Mouse (Mus musculus): Measurements from ENCODE around the gene Nav1. TPM values are rescaled to one million over a fixed set of nuclear protein-coding genes. Genes with fewer than 3 reads are reported as not detected.
"Not testable (repeated sequence)": the region's sequence is repeated elsewhere in the genome, so short reads cannot be mapped to it uniquely, and the experiment has no call there.

Nav1 gene
- polyA plus RNA-seq, 1 experiment = 16.3 TPM

DNA sequence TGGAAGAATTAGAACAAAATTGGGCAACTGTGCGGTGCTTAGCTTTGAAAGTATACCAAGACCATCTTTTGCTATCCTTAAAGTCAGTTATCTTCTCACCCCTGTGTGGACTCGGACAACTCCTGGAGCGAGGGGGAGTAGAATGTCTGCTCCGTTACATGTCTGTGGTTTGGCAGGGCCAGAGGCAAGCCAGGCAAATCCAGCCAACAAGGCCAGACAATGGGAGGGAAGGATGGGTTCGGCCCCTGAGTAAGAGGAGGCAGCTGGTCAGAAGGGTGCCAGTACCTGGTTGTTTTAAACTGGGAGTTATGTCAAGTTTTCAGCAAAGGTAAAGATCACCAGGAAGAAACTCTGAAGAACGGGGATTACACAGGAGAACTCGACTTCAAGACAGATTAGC lies 121.9 kb downstream of the Nav1 start:
- Histone ChIP-seq H3K27me3 (ENCODE audit: control insufficient read depth, insufficient read depth, low read length) (no peaks in the 10 kb centered on the region), H3K4me1 (ENCODE audit: control insufficient read depth, insufficient read depth, insufficient read length) (no peaks in the 10 kb centered on the region), H3K36me3 (ENCODE audit: control insufficient read depth, insufficient read depth, low read length) (no peaks in the 10 kb centered on the region), H3K4me3 (ENCODE audit: extremely low read depth, insufficient read depth, insufficient read length) (no peak overlapping the region), H3K27ac (ENCODE audit: insufficient read depth, low read length) (no peak overlapping the region)
- 90% methylated on average over 7 of the region's 7 CpGs for WGBS
- TF ChIP-seq CTCF (IDR thresholded peaks at IDR 0.05; ENCODE audit: extremely low read depth, insufficient read depth, insufficient read length, insufficient replicate concordance) = no peak
- TF ChIP-seq POLR2A (IDR thresholded peaks at IDR 0.05; ENCODE audit: low read depth, low read length) = no peak
- no peak for DNase-seq (ENCODE audit: low read depth in 1 of 2, low spot score in 2 of 2)

DNA sequence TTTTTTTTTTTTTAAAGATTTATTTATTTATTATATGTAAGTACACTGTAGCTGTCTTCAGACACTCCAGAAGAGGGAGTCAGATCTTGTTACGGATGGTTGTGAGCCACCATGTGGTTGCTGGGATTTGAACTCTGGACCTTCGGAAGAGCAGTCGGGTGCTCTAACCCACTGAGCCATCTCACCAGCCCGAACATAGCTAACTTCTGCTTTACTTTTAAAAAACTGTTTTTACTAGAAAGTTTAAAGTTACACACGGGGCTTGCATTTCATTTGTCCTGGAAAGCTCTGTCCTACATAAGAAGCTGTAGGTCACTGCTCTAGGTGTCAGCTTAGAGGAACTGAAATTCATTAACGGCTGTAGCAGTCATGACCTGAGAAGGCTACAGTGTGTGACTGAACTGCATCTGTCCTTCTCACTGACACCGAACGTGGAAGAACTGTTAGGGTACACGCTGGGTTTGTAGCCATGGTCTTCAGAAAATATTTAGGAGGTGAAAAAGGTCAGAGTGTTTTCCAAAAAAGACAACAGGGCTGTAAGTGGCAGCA lies 122.5 kb downstream of the Nav1 start:
- H3K36me3 ChIP-seq (ENCODE audit: control insufficient read depth, insufficient read depth, low read length); H3K4me3 ChIP-seq (ENCODE audit: extremely low read depth, insufficient read depth, insufficient read length); H3K27me3 ChIP-seq (ENCODE audit: control insufficient read depth, insufficient read depth, low read length); H3K4me1 ChIP-seq (ENCODE audit: control insufficient read depth, insufficient read depth, insufficient read length); DNase-seq (ENCODE audit: low read depth in 1 of 2, low spot score in 2 of 2); H3K27ac ChIP-seq (ENCODE audit: insufficient read depth, low read length): not testable (repeated sequence)
- WGBS = 82% methylated on average over 9 of the region's 9 CpGs

DNA sequence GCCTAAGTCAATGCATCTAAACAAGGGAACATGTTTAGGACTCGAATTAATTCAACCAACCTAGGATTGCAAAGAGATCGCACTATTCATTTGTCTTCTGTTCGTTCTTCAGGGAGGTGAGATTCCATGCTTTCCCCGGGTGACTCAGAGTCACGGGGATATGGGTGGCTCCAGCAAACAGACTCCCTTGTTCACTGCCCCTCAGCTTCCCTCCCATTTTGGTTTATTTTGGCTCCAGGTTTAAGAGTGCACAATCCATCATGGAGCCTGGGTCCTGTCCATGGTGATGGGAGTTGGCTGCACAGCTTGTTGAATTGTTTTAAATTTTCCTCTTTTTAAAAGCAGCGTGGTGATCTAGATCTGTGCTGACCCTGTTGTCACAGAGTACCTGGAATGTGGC lies 123.1 kb downstream of the Nav1 start:
- Histone ChIP-seq H3K27me3 (ENCODE audit: control insufficient read depth, insufficient read depth, low read length) (no peaks in the 10 kb centered on the region), H3K4me1 (ENCODE audit: control insufficient read depth, insufficient read depth, insufficient read length) (no peaks in the 10 kb centered on the region), H3K4me3 (ENCODE audit: extremely low read depth, insufficient read depth, insufficient read length) (no peak overlapping the region), H3K27ac (ENCODE audit: insufficient read depth, low read length) (no peak overlapping the region), H3K36me3 (ENCODE audit: control insufficient read depth, insufficient read depth, low read length) (no peaks in the 10 kb centered on the region)
- TF ChIP-seq CTCF (IDR thresholded peaks at IDR 0.05; ENCODE audit: extremely low read depth, insufficient read depth, insufficient read length, insufficient replicate concordance) = no peak
- WGBS = 91% methylated on average over 6 of the region's 6 CpGs
- DNase-seq (ENCODE audit: low read depth in 1 of 2, low spot score in 2 of 2) = no peak

DNA sequence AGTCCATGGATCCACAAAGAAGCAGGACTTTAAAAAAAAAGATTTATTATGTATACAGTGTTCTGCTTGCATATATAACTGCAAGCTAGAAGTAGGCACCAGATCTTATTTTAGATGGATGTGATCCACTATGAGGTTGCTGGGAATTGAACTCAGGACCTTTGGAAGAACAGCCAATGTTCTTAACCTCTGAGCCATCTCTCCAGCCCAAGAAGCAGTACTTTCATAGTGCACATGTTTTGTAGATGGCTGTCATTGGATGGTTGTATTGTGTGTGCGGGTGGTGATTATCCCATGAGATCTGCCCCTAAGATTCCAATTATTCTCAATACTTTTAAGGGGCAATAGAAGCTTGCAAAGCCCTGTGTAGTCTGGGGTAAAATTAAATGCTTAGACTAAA lies 124.4 kb downstream of the Nav1 start:
- no peak overlapping the region for H3K27ac ChIP-seq (ENCODE audit: insufficient read depth, low read length)
- no peak overlapping the region for H3K4me3 ChIP-seq (ENCODE audit: extremely low read depth, insufficient read depth, insufficient read length)
- no peaks in the 10 kb centered on the region for H3K36me3 ChIP-seq (ENCODE audit: control insufficient read depth, insufficient read depth, low read length)
- 97% methylated on average over 1 of the region's 1 CpGs for WGBS
- H3K27me3 ChIP-seq (ENCODE audit: control insufficient read depth, insufficient read depth, low read length) = no peaks in the 10 kb centered on the region
- no peaks in the 10 kb centered on the region for H3K4me1 ChIP-seq (ENCODE audit: control insufficient read depth, insufficient read depth, insufficient read length)
- no peak for TF ChIP-seq CTCF (IDR thresholded peaks at IDR 0.05; ENCODE audit: extremely low read depth, insufficient read depth, insufficient read length, insufficient replicate concordance)
- no peak for TF ChIP-seq POLR2A (IDR thresholded peaks at IDR 0.05; ENCODE audit: low read depth, low read length)
- DNase-seq (ENCODE audit: low read depth in 1 of 2, low spot score in 2 of 2) = no peak

DNA sequence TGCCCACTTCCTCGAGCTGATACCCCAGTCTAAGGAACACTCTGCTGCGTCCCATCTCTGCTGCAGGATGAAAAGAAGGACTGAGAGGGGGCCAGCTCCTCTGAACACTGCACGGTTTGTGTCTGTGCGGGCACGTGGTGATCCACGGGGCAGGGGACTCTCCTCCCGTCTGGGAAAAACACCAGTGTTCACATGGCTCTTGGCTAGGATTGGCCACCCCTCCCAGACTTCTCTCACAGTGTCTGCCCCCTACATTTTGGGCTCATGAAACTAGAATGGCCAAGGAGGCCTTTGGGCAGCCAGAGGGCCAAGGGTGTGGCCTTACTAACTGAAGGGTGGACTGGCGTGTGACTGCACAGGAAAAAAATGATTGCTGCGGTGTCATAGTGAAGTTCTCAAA lies 125.4 kb downstream of the Nav1 start:
- DNase-seq (ENCODE audit: low read depth in 1 of 2, low spot score in 2 of 2) = no peak
- Histone ChIP-seq H3K27ac (ENCODE audit: insufficient read depth, low read length) (no peak overlapping the region), H3K4me3 (ENCODE audit: extremely low read depth, insufficient read depth, insufficient read length) (no peak overlapping the region), H3K36me3 (ENCODE audit: control insufficient read depth, insufficient read depth, low read length) (no peaks in the 10 kb centered on the region), H3K4me1 (ENCODE audit: control insufficient read depth, insufficient read depth, insufficient read length) (no peaks in the 10 kb centered on the region), H3K27me3 (ENCODE audit: control insufficient read depth, insufficient read depth, low read length) (no peaks in the 10 kb centered on the region)
- whole genome bisulfite sequencing = 90% methylated on average over 9 of the region's 9 CpGs
- TF ChIP-seq POLR2A (IDR thresholded peaks at IDR 0.05; ENCODE audit: low read depth, low read length) (no peak), CTCF (IDR thresholded peaks at IDR 0.05; ENCODE audit: extremely low read depth, insufficient read depth, insufficient read length, insufficient replicate concordance) (no peak)

DNA sequence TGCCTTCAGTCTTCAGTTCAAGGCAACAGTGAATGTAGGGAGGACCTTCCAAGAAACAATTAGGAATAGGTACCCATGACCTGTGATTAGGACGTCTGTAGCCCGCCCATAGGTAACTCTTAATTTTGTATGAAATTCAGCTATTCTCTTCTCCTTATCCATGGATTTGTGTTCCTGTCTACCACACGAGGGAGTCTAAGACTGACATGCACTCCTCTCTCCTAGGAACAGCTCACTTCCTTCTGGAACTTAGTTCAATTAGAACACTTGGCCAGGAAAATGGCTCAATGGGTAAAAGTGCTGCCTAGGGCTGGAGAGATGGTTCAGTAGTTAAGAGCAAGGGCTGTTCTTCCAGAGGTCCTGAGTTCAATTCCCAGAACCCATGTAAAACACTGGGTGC lies 126.3 kb downstream of the Nav1 start:
- Histone ChIP-seq H3K36me3 (ENCODE audit: control insufficient read depth, insufficient read depth, low read length) (no peaks in the 10 kb centered on the region), H3K27ac (ENCODE audit: insufficient read depth, low read length) (no peak overlapping the region), H3K4me1 (ENCODE audit: control insufficient read depth, insufficient read depth, insufficient read length) (no peaks in the 10 kb centered on the region), H3K4me3 (ENCODE audit: extremely low read depth, insufficient read depth, insufficient read length) (no peak overlapping the region), H3K27me3 (ENCODE audit: control insufficient read depth, insufficient read depth, low read length) (no peaks in the 10 kb centered on the region)
- TF ChIP-seq CTCF (IDR thresholded peaks at IDR 0.05; ENCODE audit: extremely low read depth, insufficient read depth, insufficient read length, insufficient replicate concordance) (no peak), POLR2A (IDR thresholded peaks at IDR 0.05; ENCODE audit: low read depth, low read length) (no peak)
- 80% methylated on average over 3 of the region's 3 CpGs for WGBS
- no peak for DNase-seq (ENCODE audit: low read depth in 1 of 2, low spot score in 2 of 2)

DNA sequence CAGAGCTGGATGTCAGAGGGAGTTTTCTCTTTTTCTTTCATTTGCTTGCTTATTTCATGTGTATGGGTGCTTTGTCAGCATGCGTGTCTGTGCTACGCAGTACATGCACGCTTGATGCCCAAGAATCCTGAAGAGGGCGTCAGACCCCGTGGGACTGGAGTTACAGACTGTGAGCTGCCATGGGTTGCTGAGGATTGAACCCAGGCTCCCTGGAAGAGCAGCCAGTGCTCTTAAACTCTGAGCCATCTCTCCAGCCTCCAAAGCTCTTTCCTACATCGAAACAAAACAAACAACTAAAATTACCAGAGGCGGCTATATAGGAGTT lies 131.6 kb downstream of the Nav1 start:
- Histone ChIP-seq H3K27ac (ENCODE audit: insufficient read depth, low read length) (no peak overlapping the region), H3K36me3 (ENCODE audit: control insufficient read depth, insufficient read depth, low read length) (no peaks in the 10 kb centered on the region), H3K4me3 (ENCODE audit: extremely low read depth, insufficient read depth, insufficient read length) (no peak overlapping the region), H3K4me1 (ENCODE audit: control insufficient read depth, insufficient read depth, insufficient read length) (no peaks in the 10 kb centered on the region), H3K27me3 (ENCODE audit: control insufficient read depth, insufficient read depth, low read length) (no peaks in the 10 kb centered on the region)
- TF ChIP-seq CTCF (IDR thresholded peaks at IDR 0.05; ENCODE audit: extremely low read depth, insufficient read depth, insufficient read length, insufficient replicate concordance) (no peak), POLR2A (IDR thresholded peaks at IDR 0.05; ENCODE audit: low read depth, low read length) (no peak)
- WGBS = 92% methylated on average over 7 of the region's 7 CpGs
- no peak for DNase-seq (ENCODE audit: low read depth in 1 of 2, low spot score in 2 of 2)
